Mouse (Mus musculus): ENCODE measurements around the gene Has3.
"Not testable (repeated sequence)": the region's sequence is repeated elsewhere in the genome, so short reads cannot be mapped to it uniquely, and the experiment has no call there.

Has3 gene

DNA sequence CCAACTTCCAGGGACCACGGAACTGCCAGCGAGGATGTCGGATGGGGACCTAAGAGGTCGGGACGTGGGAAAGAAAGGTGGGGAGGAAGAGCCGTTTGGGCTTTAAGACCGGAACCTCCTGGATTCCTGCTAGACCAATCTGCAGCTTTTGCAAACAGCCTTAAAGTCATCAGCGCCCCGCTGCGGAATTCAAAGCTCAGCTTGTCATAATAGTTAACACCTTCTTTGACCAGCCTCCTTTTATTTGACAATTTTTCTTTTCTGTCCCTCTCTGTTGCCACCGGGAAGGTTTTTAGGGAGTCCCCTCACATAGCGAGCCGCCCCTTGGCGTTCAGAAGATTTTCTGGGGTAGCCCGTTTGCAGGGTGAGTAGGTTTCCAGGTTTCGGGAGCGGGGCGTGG is at the start of gene Has3:
Has3 (plus strand) TSS at position 192 of the 400 bp plus-strand sequence.
- DNase-seq (ENCODE audit: low read depth, low spot score), result no peak

DNA sequence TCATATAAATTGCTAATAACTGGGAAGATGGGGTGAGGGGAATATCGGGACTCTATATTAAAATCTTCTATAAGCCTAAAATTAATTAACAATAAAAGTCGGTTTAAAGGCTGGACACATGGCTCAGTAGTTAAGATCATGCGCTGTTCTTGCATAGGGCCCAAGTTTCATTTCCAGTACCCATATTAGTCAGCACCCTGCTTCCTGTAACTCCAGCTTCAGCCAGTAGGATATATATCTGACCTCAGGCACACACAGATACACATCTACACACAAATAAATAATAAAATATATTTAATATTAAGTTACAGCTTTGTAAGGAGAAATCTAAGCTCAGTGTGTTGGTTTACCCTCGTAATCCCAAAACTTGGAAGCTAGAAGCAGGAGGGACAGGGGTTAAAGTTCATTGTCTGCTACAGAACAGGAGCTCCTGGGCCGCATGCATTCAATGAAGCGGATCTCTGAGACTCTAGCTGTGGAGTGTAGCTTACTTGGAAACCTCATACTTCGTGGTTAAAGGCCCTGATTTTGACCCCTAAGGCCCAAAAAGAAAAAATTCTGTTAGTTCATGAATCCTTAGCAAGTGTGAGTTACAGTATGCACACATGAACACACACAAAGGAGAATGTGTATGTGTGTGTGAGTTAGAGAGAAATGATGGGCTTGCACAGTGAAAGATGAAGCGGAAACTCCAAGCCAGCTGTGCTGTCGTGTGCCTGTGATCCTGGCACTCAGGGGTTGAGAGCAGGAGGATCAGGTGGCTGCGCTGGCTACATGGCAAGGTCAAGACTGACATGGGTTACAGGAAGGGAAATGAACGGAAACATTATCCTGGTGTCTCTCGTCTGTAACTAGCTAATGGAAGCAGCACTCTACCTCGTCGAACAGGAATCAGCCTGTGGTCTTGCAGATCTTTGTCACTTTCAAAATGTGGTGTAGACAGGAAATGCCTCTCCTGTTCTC is 49.2 kb upstream of the Has3 start:
- no peak for DNase-seq (ENCODE audit: low read depth, low spot score)

DNA sequence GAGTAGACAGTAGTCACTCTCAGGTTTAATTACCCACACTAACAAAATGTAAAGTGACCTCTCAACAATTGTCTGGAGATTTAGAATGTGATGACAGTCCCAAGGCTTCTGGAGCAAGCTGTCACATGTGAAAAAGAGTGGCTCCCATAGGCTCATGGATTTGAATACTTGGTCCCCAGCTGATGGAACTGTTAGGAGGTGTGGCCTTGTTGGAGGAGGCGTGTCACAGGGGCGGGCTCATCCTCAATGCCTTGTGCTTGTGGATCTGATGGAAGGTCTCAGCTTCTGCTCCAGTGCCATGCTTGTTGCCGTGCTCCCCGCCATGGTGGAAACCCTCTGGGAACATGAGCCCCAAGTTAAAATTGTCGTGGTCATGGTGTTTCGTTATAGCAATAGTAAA is 41.1 kb upstream of the Has3 start:
- DNase-seq (ENCODE audit: low read depth, low spot score), result no peak

DNA sequence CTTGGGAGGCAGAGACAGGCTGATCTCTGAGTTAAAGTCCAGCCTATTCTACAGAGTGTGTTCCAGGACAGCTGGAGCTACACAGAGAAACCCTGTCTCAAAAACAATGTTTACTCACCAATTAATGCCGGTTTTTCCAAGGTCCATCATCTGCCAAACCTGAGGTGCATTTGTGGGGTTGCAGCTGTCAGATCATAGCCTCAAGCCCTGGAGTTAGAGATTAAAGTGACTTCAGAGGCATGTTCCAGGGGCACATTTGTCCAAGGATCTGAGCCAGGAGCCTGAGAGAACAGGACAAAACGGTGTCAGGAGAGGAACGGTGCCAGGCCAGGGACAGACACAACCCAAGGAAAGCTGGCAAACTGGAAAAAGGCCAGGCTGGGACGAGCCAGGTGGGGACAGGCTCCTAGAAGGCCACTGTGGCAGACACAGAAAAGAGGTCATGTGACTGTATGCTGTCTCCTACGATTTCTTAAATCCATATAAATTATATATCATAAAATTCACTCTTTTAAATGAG is 40.5 kb upstream of the Has3 start:
- no peak for DNase-seq (ENCODE audit: low read depth, low spot score)

DNA sequence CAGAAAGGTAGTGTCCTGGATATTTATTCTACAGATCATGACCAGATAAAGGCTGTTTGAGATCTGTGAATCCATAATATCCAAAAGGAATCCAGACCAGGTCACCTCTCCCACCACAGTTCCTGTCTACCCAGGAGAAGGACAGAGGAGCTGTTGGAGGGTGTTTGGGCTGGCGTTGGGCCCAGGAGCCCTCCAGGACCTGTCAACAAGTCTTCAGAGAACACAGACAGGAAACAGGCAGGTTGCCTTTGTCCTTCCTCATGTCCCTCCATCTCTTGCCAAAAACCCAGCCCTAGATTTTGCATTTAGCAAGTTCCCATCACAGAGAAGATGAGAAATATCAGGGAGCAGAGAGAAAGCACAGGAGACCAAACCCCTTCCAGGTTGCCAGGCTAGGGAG is 35.1 kb upstream of the Has3 start:
- no peak for DNase-seq (ENCODE audit: low read depth, low spot score)

DNA sequence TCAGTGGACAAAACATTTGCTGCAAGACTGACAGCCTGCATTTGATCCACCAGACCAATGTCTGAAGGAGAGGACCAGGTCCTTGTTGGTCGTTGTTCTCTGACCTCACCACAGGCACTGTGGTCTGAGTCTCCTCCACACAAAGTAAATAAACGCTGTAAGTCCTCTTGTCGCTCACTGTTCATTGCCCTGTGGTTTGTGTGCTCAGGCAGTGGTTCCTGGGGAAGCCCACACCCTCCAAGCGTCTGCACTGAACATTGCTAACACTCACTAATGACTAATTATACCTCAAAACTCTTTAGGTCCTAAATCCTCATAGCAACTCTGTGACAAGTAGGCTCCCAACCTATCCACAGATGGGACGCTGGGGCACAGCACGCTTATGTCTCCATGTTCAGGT is 33.5 kb upstream of the Has3 start:
- DNase-seq (ENCODE audit: low read depth, low spot score), result no peak

DNA sequence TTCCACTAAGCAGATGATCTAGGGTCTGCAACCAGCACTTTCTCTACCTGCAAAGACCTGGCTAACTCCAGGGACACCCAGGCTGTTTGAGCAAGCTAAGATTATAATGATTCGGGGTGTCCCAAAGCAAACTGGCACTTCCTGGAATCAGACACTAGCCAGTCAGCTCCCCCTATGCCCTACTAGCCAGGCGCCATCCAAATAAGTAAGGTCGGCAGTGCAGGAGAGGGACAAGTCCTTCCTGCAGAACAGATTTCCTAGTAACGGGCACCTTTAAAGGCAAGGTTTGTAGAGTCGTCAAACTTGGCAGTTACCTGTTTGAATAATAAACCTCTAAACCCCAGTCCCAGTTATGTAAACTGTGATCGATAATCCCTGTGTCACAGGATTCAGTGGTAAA is 31.2 kb upstream of the Has3 start:
- no peak for DNase-seq (ENCODE audit: low read depth, low spot score)

DNA sequence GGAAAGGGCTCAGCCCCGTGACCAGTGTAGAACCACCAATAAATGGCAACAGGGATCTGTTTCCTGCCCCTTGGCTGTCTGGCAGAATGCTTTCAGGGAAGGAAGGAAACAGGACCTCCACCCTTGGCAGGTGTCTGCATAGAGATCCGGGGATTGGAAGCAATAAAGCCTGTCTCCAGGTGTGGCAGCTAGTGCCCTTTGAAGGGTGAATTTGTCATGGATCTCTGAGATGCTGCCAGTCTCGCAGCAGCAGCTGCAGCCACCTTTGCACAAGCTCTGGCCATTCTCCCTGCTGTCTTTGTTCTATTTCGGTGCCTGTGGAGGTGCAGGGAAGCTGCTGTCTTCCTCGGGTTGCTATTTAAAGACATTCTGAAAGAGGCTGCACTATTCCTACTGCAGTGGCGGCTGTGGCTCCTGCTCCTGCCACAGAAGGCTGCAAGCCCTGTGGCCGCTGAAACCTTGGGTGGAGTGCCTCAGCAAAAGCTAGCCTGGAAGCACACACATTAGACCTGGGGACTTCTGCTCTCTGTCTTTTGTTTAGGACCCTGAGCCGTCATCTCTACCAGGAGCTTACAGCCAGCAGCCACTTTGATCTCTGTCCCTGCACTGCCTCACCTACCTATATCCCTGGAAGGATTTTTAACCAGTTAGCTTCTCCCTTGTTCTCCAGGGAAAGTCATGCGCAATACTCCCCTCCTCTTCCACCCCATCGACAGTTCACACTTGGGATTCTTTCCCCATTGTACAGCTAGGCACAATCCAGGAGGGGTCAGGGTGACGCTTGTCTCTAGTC is 30.6 kb upstream of the Has3 start:
- DNase-seq (ENCODE audit: low read depth, low spot score), result no peak

DNA sequence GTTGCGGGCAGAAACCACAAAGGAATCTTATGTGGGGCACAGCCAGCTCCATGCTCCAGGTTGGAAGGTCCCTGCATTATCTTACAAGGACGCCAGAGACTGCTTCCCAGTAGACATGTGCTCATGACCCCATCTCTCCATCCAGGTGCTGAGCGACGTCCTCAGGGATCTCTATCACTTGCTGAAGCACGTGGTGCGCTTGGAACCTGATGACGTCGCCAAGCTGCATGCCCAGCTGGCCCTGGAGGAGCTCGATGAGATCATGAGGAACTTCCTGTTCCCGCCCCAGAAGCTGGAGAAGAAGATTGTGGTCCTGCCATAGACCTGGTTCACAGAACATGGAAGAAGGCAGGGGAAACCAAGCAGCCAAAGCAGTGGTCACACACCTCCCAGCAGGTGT is 20.0 kb upstream of the Has3 start:
- DNase-seq (ENCODE audit: low read depth, low spot score), result no peak

DNA sequence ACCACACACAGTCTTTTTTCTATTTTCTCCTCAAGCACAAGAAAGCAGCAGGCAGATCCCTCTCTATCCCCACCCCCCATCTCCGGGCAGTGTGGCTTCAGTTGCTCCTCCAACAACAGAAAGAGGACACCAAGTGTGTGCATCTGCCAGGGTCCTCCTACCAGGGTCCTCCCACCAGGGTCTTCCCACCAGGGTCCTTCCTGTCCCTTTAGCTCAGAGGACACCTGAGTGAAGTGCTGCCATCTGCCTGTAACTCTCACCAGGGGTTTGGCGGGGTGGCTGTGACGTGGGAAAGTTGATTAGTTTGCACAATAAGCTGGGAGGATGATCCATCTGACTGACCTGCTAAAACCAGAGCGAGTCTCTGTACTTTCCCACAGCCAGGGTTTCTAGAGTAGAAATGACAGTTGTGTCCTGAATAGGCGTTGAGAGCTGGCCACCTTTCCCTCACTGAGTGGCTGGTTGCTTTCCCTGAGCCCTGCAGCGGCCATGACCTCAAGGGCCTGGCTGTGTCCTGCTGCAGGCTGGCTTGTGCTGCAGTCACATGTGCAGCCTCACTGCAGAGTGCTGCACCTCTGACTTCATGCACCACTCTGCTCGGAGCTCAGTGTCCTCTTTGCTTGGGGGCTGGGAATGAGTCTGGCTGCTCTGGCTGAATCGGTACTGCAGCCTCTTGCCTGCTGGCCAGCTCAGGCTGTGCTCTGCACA is 15.4 kb upstream of the Has3 start:
- DNase-seq (ENCODE audit: low read depth, low spot score), result no peak

DNA sequence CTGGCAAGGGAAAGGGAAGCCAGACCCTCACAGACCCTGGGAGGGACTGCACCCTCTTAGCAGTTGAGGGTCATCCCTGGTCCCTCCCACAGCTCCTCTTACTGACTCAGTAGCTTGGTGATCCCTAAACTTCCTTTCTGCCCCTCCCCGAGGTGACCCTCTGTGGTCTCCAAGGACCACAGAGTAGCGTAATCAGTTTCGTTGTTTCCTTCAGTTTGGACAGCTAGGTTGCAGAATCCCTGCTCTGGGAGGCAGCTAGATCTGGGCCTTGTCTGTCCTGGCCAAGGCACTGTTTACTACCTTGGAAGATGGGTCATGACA is 14.8 kb upstream of the Has3 start:
- no peak for DNase-seq (ENCODE audit: low read depth, low spot score)

DNA sequence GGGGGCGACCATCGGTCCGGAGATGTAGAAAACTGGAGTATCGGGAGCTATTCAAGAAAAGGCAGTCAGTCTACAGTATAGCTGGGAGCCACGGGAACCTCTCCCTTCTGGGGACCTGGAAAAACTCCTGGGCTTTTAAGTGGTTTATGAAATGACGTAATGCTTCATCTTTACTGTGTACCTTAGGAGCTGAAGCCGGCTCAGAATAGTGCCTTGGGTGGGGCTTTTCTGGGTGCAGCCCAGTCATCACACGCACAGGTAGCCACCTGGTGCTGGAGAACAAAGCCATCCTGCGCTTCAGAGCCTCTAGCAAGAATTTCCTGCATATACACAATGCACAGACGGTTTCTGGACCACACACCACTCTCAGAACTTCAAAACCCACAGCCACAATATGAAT is 7.2 kb upstream of the Has3 start:
- DNase-seq (ENCODE audit: low read depth, low spot score), result no peak

DNA sequence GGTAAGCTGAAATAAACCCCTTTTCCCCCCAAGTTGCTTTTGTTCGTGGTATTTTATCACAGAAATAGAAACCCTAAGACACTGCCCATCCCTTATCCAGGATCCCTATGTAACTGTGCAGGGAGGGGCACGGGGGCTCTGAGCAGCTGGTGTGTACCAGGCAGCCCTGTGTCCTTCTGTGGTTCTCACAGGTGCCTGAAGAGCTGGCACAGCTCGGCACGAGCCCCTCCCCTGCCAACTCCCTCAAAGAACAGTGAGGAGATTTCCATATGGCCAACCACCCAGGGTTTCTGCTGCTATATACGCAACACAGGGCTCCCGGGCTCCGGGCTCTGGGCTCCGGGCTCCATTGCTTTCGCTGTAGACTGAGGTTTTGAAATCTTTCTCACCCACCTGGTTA is 4.7 kb upstream of the Has3 start:
- DNase-seq (ENCODE audit: low read depth, low spot score), result no peak

DNA sequence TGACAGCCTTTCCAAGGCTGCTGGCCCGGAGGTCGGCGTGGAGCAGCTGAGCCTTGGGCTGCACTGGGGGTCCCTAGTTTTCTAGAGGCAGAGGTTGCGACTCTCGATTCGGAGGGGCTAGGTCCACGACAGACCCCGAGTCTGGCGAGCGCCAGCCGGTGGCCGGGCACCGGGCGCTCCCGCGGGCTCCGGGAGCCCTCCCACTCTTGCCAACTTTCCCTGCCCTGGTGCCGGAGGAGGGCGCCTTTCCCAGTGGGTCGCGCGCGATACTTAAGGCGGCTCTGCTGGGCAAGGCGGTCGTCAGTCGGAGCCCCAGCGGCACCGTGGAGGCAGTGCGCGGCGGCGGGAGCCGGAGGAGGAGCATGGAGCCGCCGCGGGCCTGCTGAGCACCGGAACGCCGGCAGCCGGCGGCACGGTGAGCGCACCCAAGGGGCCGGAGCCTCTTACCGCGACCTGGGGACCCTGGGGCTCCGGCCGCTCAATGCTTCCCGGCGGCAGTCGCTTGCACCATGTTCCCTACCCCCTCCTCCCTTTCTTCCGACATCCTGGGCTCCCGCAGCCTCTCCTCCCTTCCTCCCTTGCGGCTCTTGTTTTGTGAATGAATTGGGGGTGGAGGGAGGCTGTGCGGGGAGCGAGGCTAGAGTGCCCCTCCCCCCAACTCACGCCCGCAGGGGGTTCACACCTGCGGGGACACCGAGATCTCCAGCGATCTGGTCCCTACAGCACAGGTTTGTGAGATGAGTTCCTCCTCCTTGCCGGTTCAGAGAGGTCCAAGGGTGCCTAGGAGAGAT is 690 bp downstream of the Has3 start:
- DNase-seq (ENCODE audit: low read depth, low spot score), result no peak

DNA sequence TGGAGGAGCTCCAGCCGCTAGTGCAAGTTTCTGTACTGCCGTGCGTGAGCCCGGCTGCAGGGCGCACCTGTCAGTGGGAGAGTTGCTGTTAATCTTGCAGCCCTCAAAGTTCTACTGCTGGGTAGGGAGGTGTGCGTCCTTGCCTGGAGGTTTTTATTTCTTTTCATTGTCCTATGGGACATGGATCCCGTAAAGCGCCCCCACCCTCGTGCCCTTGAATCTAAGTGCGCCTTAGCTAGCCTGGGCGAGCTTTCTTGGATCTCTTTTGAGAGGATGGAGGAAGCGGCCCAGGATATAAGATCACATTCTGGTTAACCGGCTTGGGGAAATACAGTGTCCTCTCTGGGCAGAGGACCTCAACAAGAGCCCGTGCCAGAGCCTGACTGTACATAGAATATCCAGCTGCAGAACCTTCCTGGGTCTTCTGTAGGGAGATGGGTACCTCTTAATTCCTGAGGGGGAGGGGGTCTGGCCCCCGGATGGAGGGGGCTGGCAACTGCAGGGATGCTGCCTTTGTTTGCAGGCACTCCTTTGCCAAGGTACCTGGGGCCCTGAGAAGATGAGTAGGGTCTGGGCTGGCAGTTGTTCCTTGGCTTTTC is 1.4 kb downstream of the Has3 start:
- DNase-seq (ENCODE audit: low read depth, low spot score), result no peak

DNA sequence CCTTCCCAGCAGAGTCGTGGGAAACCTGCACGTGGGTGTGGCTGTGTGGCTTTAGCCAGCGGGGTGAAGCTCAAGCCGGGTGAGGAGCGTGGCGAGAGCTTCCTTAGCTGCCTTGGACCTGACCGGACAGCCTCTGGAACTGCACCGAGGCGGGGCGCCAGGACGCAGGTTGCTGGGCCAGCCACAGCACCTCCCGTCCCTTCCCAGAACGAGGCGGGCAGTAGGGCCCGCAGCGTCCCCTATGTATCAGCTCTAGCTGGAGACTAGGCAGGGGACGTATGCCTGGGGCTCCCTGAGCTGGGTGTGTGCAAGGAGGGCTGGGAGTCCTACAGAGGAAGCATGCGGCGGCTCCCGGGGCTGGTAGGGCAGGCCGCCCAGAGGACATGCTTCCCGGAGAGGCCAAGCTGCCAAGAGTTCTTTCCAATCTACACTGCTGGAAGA is 1.9 kb downstream of the Has3 start:
- no peak for DNase-seq (ENCODE audit: low read depth, low spot score)

DNA sequence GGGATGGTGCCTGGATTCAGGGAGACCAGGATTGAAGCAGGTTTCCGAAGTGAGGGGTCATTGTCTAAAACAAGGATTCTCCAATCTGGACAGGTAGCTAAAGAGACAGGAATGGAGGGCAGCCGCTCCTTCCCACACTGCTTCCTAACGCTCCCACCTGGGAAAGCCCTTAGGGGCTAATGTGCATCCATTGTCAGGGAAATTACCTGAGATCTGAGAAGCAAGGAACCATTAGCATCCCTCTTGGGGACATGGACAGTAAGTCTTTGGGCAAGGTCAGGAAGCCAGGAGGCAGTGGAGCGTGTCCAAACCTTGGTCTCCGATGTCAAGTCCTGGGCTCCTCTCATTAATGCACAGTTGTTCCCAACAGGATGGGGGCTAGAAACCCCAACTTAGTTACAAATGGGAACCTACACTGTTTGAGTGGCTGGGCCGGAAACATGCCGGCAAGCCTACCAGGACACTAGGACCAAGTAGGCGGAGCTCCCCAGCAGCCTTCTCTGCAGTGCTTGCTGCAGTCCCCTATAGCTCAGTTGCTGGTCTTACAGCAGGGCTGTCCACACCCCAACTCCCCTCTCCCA is 2.5 kb downstream of the Has3 start:
- DNase-seq (ENCODE audit: low read depth, low spot score), result no peak

DNA sequence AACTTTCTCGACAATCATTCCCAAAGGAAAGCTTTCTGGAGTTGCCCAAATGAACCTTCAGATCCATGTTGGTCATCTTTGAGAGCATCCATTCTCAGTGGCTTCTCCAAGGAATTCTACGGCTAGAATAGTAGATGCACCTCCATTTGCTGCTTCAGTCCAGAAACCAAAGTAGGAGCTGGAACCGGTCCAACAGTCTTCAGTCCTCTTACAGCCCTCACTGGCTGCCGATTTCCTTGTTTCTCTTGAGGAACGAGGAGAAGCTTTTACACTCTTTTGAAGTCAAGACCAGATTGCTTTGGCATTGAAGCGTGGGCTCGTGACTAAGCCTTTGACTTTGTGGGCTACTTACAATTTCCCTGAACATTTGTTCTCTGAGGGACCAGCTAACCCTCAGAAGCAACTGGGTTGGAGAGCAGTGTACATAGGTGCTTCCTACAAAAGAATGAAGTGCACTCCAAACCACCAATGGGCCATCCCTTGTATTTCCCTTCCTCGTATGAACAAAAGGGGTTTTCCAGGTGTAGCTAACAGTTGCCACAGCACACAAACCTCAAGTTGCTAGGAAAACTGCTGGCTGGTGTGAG is 10.2 kb downstream of the Has3 start:
- no peak for DNase-seq (ENCODE audit: low read depth, low spot score)

DNA sequence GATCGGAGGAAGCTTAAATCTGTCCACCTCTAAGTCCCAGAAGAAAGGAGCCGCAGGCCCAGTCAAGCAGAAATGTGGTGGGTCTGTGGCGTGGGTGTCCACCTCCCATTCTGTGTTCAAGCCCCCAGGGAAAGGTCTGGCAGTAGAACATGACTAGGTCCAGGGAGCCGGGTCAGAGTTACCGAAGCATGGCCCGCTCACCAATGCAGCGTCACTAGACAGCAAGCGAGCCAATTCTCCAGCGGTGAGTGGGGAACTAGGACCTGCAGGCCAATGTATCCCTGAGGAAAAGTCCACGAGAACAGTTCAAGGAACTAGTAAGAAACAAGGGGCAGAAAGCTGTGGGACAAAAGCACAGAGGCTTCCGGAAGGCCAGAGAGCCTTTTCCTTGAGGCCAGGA is 14.1 kb downstream of the Has3 start:
- DNase-seq (ENCODE audit: low read depth, low spot score), result not testable (repeated sequence)

DNA sequence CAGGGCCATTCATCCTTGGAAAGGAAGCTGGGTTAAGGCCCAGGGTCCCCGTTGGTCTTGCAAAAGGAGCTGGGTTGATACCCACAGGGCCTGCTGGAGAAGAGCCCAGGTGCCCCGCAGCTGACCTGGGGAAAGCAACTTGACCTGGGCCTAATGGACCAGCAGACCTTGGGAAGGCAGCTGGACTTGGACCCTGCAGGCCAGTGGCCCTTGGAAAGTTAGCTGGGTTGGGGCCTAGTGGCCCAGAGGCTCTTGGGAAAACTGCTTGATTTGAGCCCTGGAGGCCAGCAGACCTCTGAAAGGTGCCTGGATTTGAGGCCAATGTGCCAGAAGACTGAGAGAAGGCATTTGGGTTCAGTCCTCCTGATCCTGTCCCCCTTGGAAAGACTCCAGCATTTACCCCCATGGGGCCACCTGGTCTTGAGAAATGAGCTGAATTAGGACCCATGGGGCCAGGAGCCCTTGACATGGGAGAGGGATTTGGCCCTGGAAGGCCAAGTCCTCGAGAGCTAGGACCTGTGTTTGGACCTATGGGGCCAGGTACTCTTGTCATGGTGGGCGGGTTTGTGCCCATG is 14.9 kb downstream of the Has3 start:
- not testable (repeated sequence) for DNase-seq (ENCODE audit: low read depth, low spot score)
